Mouse (Mus musculus) neural tube, embryonic 14.5 days (tissue): ENCODE data around the gene Riox2. TPM values are rescaled to one million over a fixed set of nuclear protein-coding genes. Genes with fewer than 3 reads are reported as not detected.

Experiments used
- ATAC-seq: fragments of 200-750 bp; cut with Nextera tagmentation; 2 replicates; pipeline ENCODE4 v1.8.0; 2017; ENCODE audit warnings: low read depth, mild to moderate bottlenecking, moderate TSS enrichment, moderate library complexity
- H3K27ac ChIP-seq: fragments of 300-500 bp; sonication (generic); 2 replicates; pipeline ENCODE4 v1.5.1; 2014; ENCODE audit warnings: low read depth, mild to moderate bottlenecking, control low read depth, low read length, moderate library complexity, mixed read lengths
- H3K27me3 ChIP-seq: fragments of 300-500 bp; sonication (generic); 2 replicates; pipeline ENCODE4 v1.6.1; 2014; ENCODE audit warnings: low read length; ENCODE audit not compliant: control insufficient read depth, insufficient read depth
- H3K36me3 ChIP-seq: fragments of 300-500 bp; sonication (generic); 2 replicates; pipeline ENCODE4 v1.6.1; 2014; ENCODE audit warnings: low read length, mixed read lengths; ENCODE audit not compliant: control insufficient read depth, insufficient read depth
- H3K4me1 ChIP-seq: fragments of 300-500 bp; sonication (generic); 2 replicates; pipeline ENCODE4 v1.6.1; 2014; ENCODE audit warnings: low read length; ENCODE audit not compliant: control insufficient read depth, insufficient read depth
- H3K4me2 ChIP-seq: fragments of 300-500 bp; sonication (generic); 2 replicates; pipeline ENCODE4 v1.6.1; 2014; ENCODE audit warnings: mild to moderate bottlenecking, low read depth, low read length, control low read depth
- H3K4me3 ChIP-seq: fragments of 300-500 bp; sonication (generic); 2 replicates; pipeline ENCODE4 v1.5.1; 2014; ENCODE audit warnings: low read depth, low read length, control low read depth, mixed read lengths
- H3K9ac ChIP-seq: fragments of 300-500 bp; sonication (generic); replicated peaks from 2 replicates; pipeline ENCODE4 v1.6.1; 2014; ENCODE audit warnings: low read depth, mild to moderate bottlenecking, control low read depth, low read length, mixed read lengths
- H3K9me3 ChIP-seq: fragments of 300-500 bp; sonication (generic); 2 replicates; pipeline ENCODE4 v1.6.1; 2016; ENCODE audit warnings: low read length; ENCODE audit not compliant: control insufficient read depth
- WGBS: fragments of 180-500 bp; shearing (Covaris S2); extraction: QIAGEN DNeasy Blood & Tissue Kit; methylation state at CpG from one replicate; pipeline ENCODE4 v1.1.7; 2014; 5-methylcytosine and 5-hydroxymethylcytosine counted together
- polyA plus RNA-seq: library from polyadenylated mRNA; unstranded; fragments of >200 nt; fragmentation: Nextera tagmentation; extraction: Ambion mirVana; gene quantifications from 2 replicates; pipeline ENCODE4 v1.2.1, GENCODE M21; 2014

Gene Riox2
- polyA plus RNA-seq, 1 experiment from 2014 or later = 12.2 TPM

- no peak for ATAC-seq
- Histone ChIP-seq H3K9me3 (no peaks in the 10 kb centered on the region), H3K27me3 (no peaks in the 10 kb centered on the region), H3K36me3 (no peaks in the 10 kb centered on the region), H3K4me2 (no peak overlapping the region), H3K27ac (no peak overlapping the region), H3K4me1 (no peaks in the 10 kb centered on the region), H3K4me3 (no peak overlapping the region), H3K9ac (no peak overlapping the region)
- 96% methylated on average over 3 of the region's 3 CpGs for WGBS
Observed at GRCm38 (mm10) chr16:59499180-59499579, 27.6 kb downstream of the Riox2 start.

DNA sequence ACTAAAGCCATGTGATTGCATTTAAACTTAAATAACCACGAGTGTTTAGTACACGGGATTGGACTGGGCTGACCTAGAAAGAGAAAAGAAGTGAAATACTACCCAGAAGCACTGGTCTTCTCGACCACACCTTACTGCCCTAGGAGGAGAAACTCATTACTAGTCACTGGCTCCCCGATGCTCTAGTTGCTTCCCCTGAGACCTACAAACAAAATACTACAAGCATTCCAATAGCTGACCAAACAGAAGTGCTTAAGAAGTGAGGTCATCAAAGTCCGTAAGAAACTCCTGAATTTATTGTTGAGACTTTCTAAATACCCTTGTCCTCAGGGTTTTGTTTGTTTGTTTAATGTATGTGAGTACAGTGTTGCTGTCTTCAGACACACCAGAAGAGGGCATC is 38.3 kb downstream of the Riox2 start:
- Histone ChIP-seq H3K4me2 (no peak overlapping the region), H3K9ac (no peak overlapping the region), H3K36me3 (no peaks in the 10 kb centered on the region), H3K27ac (no peak overlapping the region), H3K4me3 (no peak overlapping the region), H3K4me1 (no peaks in the 10 kb centered on the region), H3K9me3 (no peaks in the 10 kb centered on the region), H3K27me3 (no peaks in the 10 kb centered on the region)
- WGBS = 91% methylated on average over 5 of the region's 5 CpGs
- no peak for ATAC-seq

DNA sequence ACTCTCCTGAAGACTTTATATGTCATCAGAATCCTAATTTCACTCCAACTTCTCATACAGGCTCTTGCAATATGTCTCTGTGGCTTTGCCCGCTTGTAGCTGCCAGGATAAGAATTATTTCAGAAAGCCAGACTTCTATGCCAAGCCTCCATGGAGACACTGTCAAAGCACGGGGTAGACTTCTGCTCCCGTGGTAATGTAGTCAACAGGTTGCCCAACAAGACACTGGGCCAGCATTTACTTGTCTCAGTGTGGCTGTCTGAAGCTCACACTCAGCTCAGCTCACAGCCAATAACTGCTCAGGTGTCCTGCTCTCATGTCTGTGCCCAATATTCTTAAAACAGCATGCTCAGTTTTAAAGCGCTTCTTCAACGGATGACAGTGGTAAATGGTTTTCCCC is 43.6 kb downstream of the Riox2 start:
- no peaks in the 10 kb centered on the region for H3K9me3 ChIP-seq
- no peak for ATAC-seq
- H3K4me3 ChIP-seq = no peak overlapping the region
- WGBS = 96% methylated on average over 5 of the region's 5 CpGs
- no peak overlapping the region for H3K4me2 ChIP-seq
- no peaks in the 10 kb centered on the region for H3K4me1 ChIP-seq
- no peaks in the 10 kb centered on the region for H3K36me3 ChIP-seq
- H3K27me3 ChIP-seq = no peaks in the 10 kb centered on the region
- H3K9ac ChIP-seq = no peak overlapping the region
- H3K27ac ChIP-seq = no peak overlapping the region

GRCm38 (mm10) chr16:59516965-59517364 is 45.4 kb downstream of the Riox2 start:
- Histone ChIP-seq H3K9me3 (no peaks in the 10 kb centered on the region), H3K36me3 (no peaks in the 10 kb centered on the region), H3K9ac (no peak overlapping the region), H3K4me2 (no peak overlapping the region), H3K4me1 (no peaks in the 10 kb centered on the region), H3K27me3 (no peaks in the 10 kb centered on the region), H3K27ac (no peak overlapping the region), H3K4me3 (no peak overlapping the region)
- WGBS = 94% methylated on average over 10 of the region's 10 CpGs
- ATAC-seq = no peak

GRCm38 (mm10) chr16:59517447-59518219 is 46.1 kb downstream of the Riox2 start:
- Histone ChIP-seq H3K4me1 (no peaks in the 10 kb centered on the region), H3K36me3 (no peaks in the 10 kb centered on the region), H3K4me2 (no peak overlapping the region), H3K9ac (no peak overlapping the region), H3K27me3 (no peaks in the 10 kb centered on the region), H3K9me3 (no peaks in the 10 kb centered on the region), H3K4me3 (no peak overlapping the region), H3K27ac (no peak overlapping the region)
- 87% methylated on average over 15 of the region's 15 CpGs for WGBS
- no peak for ATAC-seq

GRCm38 (mm10) chr16:59521752-59522423 is 50.3 kb downstream of the Riox2 start:
- Histone ChIP-seq H3K4me1 (no peaks in the 10 kb centered on the region), H3K36me3 (no peaks in the 10 kb centered on the region), H3K9ac (no peak overlapping the region), H3K27me3 (no peaks in the 10 kb centered on the region), H3K4me2 (no peak overlapping the region), H3K27ac (no peak overlapping the region), H3K9me3 (no peaks in the 10 kb centered on the region), H3K4me3 (no peak overlapping the region)
- ATAC-seq = no peak
- 89% methylated on average over 16 of the region's 16 CpGs for WGBS

GRCm38 (mm10) chr16:59526939-59527338 is 55.4 kb downstream of the Riox2 start:
- Histone ChIP-seq H3K36me3 (no peaks in the 10 kb centered on the region), H3K27me3 (no peaks in the 10 kb centered on the region), H3K9me3 (no peaks in the 10 kb centered on the region), H3K4me1 (no peaks in the 10 kb centered on the region), H3K9ac (no peak overlapping the region), H3K4me2 (no peak overlapping the region), H3K4me3 (no peak overlapping the region), H3K27ac (no peak overlapping the region)
- 84% methylated on average over 6 of the region's 6 CpGs for WGBS
- ATAC-seq = no peak

DNA sequence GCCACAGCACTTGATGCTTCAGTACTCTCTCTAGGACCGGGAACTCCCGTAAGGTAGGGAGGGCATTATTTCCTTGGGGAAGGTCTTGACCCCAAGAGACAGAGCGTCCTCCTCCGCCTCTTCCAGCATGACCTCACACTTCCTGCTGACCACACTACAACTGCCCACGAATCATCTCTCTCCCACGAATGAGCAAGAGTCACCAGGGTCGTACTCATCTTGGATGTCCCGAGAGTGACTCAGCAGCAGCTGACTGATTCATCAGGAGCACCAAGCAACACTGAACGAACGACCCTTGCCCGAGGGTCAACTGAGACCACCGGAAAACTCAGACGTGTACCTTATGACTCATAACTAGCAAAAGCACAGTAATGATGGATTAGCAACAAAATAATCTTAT is 58.0 kb downstream of the Riox2 start:
- ATAC-seq = no peak
- H3K4me3 ChIP-seq = no peak overlapping the region
- H3K9ac ChIP-seq = no peak overlapping the region
- no peaks in the 10 kb centered on the region for H3K9me3 ChIP-seq
- no peaks in the 10 kb centered on the region for H3K4me1 ChIP-seq
- no peaks in the 10 kb centered on the region for H3K36me3 ChIP-seq
- H3K4me2 ChIP-seq = no peak overlapping the region
- H3K27me3 ChIP-seq = no peaks in the 10 kb centered on the region
- 91% methylated on average over 13 of the region's 13 CpGs for WGBS
- no peak overlapping the region for H3K27ac ChIP-seq

DNA sequence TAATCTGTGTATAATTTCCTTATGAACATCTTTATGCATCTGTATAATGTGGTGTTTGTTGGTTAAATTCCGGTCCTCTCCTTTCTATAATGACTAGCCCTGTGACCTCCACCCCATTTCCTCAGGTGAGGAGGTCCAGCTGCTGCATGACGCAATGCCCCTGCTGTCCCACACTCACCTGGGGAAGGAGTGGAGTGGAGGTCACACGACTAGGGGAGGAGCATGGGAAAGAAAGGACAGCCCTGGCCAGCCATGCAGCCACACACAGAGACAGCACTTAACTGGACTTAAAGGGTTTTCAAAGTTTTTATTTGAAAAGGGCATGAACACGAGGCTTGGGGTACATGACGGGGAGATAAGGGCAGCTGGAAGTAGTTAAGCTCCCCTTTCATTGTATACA is 59.7 kb downstream of the Riox2 start:
- no peak overlapping the region for H3K27ac ChIP-seq
- no peak overlapping the region for H3K4me2 ChIP-seq
- H3K27me3 ChIP-seq = no peaks in the 10 kb centered on the region
- no peaks in the 10 kb centered on the region for H3K4me1 ChIP-seq
- 93% methylated on average over 5 of the region's 5 CpGs for WGBS
- no peak overlapping the region for H3K4me3 ChIP-seq
- no peaks in the 10 kb centered on the region for H3K9me3 ChIP-seq
- H3K9ac ChIP-seq = no peak overlapping the region
- H3K36me3 ChIP-seq = no peaks in the 10 kb centered on the region
- ATAC-seq = no peak
